Mouse (Mus musculus): ENCODE measurements around the gene Osbpl9. TPM values are rescaled to one million over a fixed set of nuclear protein-coding genes. Genes with fewer than 3 reads are reported as not detected.

Osbpl9 gene
- 60.0 and 61.4 TPM in 2 replicates for polyA plus RNA-seq (2016; fragmentation: Nextera tagmentation; extraction: Ambion mirVana)

DNA sequence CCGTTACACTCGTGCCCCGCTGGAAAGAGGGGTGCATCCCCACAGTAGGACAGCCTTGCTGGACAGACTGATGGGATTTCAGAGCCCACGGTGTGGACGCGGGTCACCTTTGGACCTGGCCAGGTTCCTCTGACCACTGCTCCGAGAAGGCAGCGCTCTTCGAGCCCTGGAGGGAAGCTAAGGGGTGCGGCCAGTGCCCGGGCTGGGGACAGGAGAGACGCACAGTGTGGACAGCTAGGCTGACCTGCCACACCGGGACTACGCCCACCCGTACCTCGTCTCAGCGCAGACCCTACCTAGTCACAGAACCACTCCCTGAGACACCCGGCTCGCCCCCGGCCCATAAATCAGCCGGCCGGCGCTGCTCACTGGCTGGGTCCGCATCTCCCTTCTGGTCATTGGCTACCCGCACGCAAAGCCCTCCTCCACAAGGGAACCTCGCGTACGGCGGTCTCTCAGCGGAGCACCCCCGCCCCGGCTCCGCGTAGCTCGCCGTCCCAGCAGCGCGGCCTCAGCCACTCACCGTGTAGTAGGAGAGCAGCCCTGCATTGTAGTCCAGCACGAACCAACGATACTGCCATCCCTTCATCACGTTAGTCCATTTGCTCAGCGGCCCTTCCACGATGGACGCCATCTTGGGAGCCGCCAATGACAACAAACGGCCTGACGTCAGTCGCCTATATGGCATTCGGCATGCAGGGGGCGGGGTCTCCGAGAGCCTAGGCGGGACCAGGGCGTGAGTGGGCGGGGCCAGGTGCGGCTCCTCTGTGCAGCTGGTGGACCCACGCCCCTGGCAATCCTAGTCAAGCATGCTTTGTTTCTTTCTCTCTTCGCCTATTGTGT, at the start of gene Osbpl9:
TSS of gene Osbpl9 (minus strand) at position 691 of the 843 bp plus-strand sequence.
- DNase-seq (ENCODE audit: low spot score): peak; percentile 99
- WGBS: under 1% methylated on average over 59 of the region's 59 CpGs
- Histone ChIP-seq H3K27ac (replicated peaks) (peak within 1 kb of the TSS; percentile 91), H3K27me3 (replicated peaks; ENCODE audit: low read depth, poor library complexity, severe bottlenecking) (no peaks in the 10 kb centered on the region), H3K4me1 (peaks cover 11% of the 10 kb centered on the region), H3K9me3 (no peaks in the 10 kb centered on the region), H3K36me3 (replicated peaks) (peaks cover 10% of the 10 kb centered on the region; the same call in 1 of the 2 replicates), H3K4me3 (peak within 1 kb of the TSS; percentile 79)

- DNase-seq (ENCODE audit: low spot score): peak; percentile 26
- H3K27me3 ChIP-seq (replicated peaks; ENCODE audit: low read depth, poor library complexity, severe bottlenecking): no peaks in the 10 kb centered on the region
- 51% methylated on average over 3 of the region's 3 CpGs for WGBS
- peaks cover under 1% of the 10 kb centered on the region; the same call in 1 of the 2 replicates for H3K9me3 ChIP-seq
- no peaks in the 10 kb centered on the region for H3K36me3 ChIP-seq (replicated peaks)
- H3K4me1 ChIP-seq: peaks cover 7% of the 10 kb centered on the region; the same call in 1 of the 2 replicates
- no peak overlapping the region for H3K4me3 ChIP-seq
- H3K27ac ChIP-seq (replicated peaks): no peak overlapping the region
Measured at GRCm38 (mm10) chr4:109251605-109252004, 49.5 kb upstream of the Osbpl9 start.

DNA sequence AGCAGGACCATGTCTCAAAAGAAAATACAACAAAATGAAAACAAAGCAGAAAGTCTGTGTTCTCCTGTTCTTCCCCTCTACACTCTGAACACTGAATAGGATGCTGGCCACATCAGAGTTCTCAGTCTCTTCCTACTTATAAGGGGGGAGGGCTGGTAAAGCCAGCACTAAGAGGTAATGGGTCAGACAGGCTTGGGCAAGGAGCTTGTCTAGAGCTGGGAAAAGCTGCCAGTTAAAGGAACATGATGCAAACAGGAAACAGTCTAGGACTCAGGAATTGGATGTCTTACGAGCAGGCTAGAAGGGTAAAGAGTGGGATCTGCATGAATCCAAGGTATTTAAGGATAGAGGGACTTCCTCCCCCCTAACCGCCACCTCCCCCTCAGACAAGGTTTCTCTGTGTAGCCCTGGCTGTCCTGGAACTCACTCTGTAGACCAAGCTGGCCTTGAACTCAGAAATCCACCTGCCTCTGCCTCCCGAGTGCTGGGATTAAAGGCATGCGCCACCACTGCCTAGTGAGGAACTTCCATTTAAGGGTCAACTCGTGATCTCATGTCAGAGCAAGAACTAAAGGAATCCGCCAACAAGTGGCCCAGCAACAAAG, 43.0 kb upstream of the Osbpl9 start:
- H3K4me1 ChIP-seq: peaks cover 14% of the 10 kb centered on the region
- WGBS: 84% methylated on average over 6 of the region's 6 CpGs
- H3K9me3 ChIP-seq: no peaks in the 10 kb centered on the region
- no peak overlapping the region for H3K27ac ChIP-seq (replicated peaks)
- DNase-seq (ENCODE audit: low spot score): no peak
- H3K4me3 ChIP-seq: no peak overlapping the region
- H3K36me3 ChIP-seq (replicated peaks): no peaks in the 10 kb centered on the region
- no peaks in the 10 kb centered on the region for H3K27me3 ChIP-seq (replicated peaks; ENCODE audit: low read depth, poor library complexity, severe bottlenecking)

DNA sequence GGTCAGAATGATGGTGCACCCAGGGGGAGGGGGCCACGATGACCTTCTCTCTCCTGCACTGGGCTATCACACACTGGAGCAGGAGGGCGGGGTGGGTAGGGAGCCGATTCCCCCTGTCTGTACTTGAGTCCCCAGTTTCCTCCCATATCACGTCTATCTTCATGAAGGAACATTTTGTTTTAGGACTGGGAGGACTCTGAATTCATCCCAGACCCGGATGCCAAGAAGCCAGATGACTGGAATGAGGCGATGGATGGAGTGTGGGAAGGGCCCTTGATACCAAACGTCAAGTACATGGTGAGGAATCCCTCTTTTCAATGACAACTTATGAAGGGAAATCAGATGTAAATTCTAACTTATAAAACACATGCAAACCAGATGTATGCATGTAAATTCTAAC, 42.4 kb upstream of the Osbpl9 start:
- DNase-seq (ENCODE audit: low spot score): no peak
- H3K9me3 ChIP-seq: no peaks in the 10 kb centered on the region
- H3K36me3 ChIP-seq (replicated peaks): no peaks in the 10 kb centered on the region
- H3K27ac ChIP-seq (replicated peaks): no peak overlapping the region
- WGBS: 81% methylated on average over 7 of the region's 7 CpGs
- H3K4me3 ChIP-seq: no peak overlapping the region
- H3K4me1 ChIP-seq: peaks cover 14% of the 10 kb centered on the region
- no peaks in the 10 kb centered on the region for H3K27me3 ChIP-seq (replicated peaks; ENCODE audit: low read depth, poor library complexity, severe bottlenecking)

DNA sequence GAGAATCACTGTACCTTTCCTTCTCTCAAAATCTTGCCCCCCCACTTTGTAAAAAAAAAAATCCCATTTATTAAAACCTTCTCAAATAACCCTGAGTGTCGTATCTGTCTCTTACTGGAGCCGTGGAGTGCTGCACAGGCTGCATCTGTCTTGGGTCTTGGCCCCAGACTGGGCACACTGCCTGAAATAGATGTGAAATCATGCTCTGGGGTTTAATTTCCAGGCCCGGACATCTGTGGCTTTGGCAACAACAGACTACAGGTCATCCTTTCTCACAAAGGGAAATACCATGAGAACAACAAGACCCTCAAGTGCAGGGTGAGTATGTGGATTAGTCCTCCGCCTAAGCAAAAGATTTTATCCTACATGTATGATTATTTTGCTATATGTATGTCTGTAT, 39.9 kb upstream of the Osbpl9 start:
- H3K27ac ChIP-seq (replicated peaks): peak overlapping the region; percentile 52
- WGBS: 66% methylated on average over 4 of the region's 4 CpGs
- peaks cover 15% of the 10 kb centered on the region for H3K4me1 ChIP-seq
- no peaks in the 10 kb centered on the region for H3K36me3 ChIP-seq (replicated peaks)
- no peak for DNase-seq (ENCODE audit: low spot score)
- H3K27me3 ChIP-seq (replicated peaks; ENCODE audit: low read depth, poor library complexity, severe bottlenecking): no peaks in the 10 kb centered on the region
- H3K4me3 ChIP-seq: no peak overlapping the region
- no peaks in the 10 kb centered on the region for H3K9me3 ChIP-seq

GRCm38 (mm10) chr4:109241221-109241620, 39.1 kb upstream of the Osbpl9 start:
- H3K27me3 ChIP-seq (replicated peaks; ENCODE audit: low read depth, poor library complexity, severe bottlenecking): no peaks in the 10 kb centered on the region
- H3K4me1 ChIP-seq: peaks cover 23% of the 10 kb centered on the region
- no peaks in the 10 kb centered on the region for H3K36me3 ChIP-seq (replicated peaks)
- DNase-seq (ENCODE audit: low spot score): peak; percentile 58
- no peaks in the 10 kb centered on the region for H3K9me3 ChIP-seq
- H3K4me3 ChIP-seq: no peak overlapping the region
- peak overlapping the region; percentile 52; the same call in 1 of the 2 replicates for H3K27ac ChIP-seq (replicated peaks)

- DNase-seq (ENCODE audit: low spot score): no peak
- Histone ChIP-seq H3K9me3 (no peaks in the 10 kb centered on the region), H3K4me3 (no peak overlapping the region), H3K27me3 (replicated peaks; ENCODE audit: low read depth, poor library complexity, severe bottlenecking) (no peaks in the 10 kb centered on the region), H3K27ac (replicated peaks) (no peak overlapping the region), H3K36me3 (replicated peaks) (no peaks in the 10 kb centered on the region), H3K4me1 (peaks cover 25% of the 10 kb centered on the region)
- WGBS: 87% methylated on average over 24 of the region's 24 CpGs
Measured at GRCm38 (mm10) chr4:109238428-109239268, 36.6 kb upstream of the Osbpl9 start.

DNA sequence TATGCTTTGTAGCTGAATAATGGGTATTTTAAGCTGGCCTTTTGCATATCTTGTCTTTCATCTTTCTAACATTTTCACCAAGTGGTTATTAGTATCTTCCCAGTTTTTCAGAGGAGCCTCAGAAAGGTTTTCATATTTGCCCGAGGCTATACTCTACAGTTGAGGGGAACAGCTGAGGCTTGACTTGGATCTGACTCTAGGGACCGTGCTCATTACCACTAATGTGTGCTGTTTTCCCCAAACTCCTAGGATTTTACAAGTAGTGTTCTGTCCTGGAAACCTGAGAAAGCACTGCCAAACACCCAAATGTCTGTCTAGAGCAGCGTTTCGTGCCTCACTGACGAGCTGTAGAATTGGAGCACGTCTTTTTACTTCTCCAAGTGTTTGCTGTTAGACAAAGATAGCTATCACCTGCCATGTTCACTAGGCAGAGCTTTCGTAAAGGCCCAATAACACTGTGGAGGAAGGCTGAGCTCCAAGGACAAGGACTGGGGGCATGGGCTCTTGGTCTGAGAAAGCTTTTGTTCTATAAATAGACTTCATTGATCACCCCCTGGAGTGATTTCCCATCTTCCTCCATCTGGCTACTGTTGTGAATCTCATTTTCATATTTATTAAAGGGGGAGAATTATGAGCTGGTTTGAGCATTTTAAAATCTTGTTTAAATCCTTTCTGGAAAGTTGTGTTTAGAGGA, 34.3 kb upstream of the Osbpl9 start:
- no peak overlapping the region for H3K27ac ChIP-seq (replicated peaks)
- no peaks in the 10 kb centered on the region for H3K27me3 ChIP-seq (replicated peaks; ENCODE audit: low read depth, poor library complexity, severe bottlenecking)
- peaks cover 17% of the 10 kb centered on the region for H3K4me1 ChIP-seq
- WGBS: 66% methylated on average over 7 of the region's 7 CpGs
- H3K36me3 ChIP-seq (replicated peaks): no peaks in the 10 kb centered on the region
- DNase-seq (ENCODE audit: low spot score): no peak
- no peak overlapping the region for H3K4me3 ChIP-seq
- H3K9me3 ChIP-seq: no peaks in the 10 kb centered on the region

GRCm38 (mm10) chr4:109234806-109235350, 32.8 kb upstream of the Osbpl9 start:
- no peaks in the 10 kb centered on the region for H3K27me3 ChIP-seq (replicated peaks; ENCODE audit: low read depth, poor library complexity, severe bottlenecking)
- WGBS: 76% methylated on average over 9 of the region's 9 CpGs
- no peak overlapping the region for H3K27ac ChIP-seq (replicated peaks)
- no peaks in the 10 kb centered on the region for H3K36me3 ChIP-seq (replicated peaks)
- H3K9me3 ChIP-seq: no peaks in the 10 kb centered on the region
- H3K4me1 ChIP-seq: peaks cover 12% of the 10 kb centered on the region; the same call in 1 of the 2 replicates
- H3K4me3 ChIP-seq: no peak overlapping the region
- DNase-seq (ENCODE audit: low spot score): no peak

DNA sequence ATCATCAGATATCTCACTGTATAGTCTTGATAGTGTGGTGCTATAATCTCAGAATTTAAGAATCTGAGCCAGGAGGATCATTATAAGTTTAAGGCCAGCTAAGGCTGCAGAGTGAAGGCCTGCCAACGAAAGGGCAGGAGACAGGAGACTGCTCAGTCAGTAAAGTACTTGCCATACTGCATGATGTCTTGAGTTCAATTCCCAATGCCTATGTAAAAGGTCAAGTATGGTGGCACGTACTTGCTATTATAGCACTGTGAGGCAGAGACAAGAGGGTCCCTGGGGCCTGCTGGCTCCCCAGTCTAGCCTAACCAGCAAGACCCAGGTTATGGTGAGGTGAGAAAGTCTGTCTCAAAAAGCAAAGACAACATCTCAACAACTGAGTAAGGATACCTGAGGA, 32.1 kb upstream of the Osbpl9 start, which contains the start of gene Calr4:
TSS of gene Calr4 (plus strand) at position 301 of the 400 bp plus-strand sequence.
- Histone ChIP-seq H3K27me3 (replicated peaks; ENCODE audit: low read depth, poor library complexity, severe bottlenecking) (no peaks in the 10 kb centered on the region), H3K36me3 (replicated peaks) (no peaks in the 10 kb centered on the region), H3K9me3 (no peaks in the 10 kb centered on the region), H3K4me1 (peaks cover 14% of the 10 kb centered on the region; the same call in 1 of the 2 replicates), H3K4me3 (no peak within 1 kb of the TSS), H3K27ac (replicated peaks) (no peak within 1 kb of the TSS)
- 85% methylated on average over 2 of the region's 2 CpGs for WGBS
- no peak for DNase-seq (ENCODE audit: low spot score)

GRCm38 (mm10) chr4:109229766-109230279, 27.8 kb upstream of the Osbpl9 start:
- Histone ChIP-seq H3K27ac (replicated peaks) (no peak overlapping the region), H3K36me3 (replicated peaks) (no peaks in the 10 kb centered on the region), H3K9me3 (no peaks in the 10 kb centered on the region), H3K4me1 (peaks cover 16% of the 10 kb centered on the region), H3K4me3 (no peak overlapping the region), H3K27me3 (replicated peaks; ENCODE audit: low read depth, poor library complexity, severe bottlenecking) (no peaks in the 10 kb centered on the region)
- no peak for DNase-seq (ENCODE audit: low spot score)
- WGBS: 66% methylated on average over 7 of the region's 7 CpGs

All from embryonic facial prominence, embryonic 10.5 days (tissue).